Mouse (Mus musculus) adrenal gland, postnatal 36 days (tissue): ENCODE results near the gene Zfp619. TPM values are rescaled to one million over a fixed set of nuclear protein-coding genes. Genes with fewer than 3 reads are reported as not detected.
A peak's percentile ranks its signal among the peaks of the same experiment; 100 is the strongest.
"Not testable (repeated sequence)": the region's sequence is repeated elsewhere in the genome, so short reads cannot be mapped to it uniquely, and the experiment has no call there.

Experiments used
- DNase-seq, 2 experiments: peaks; one replicate each; pipeline ENCODE4 v3.0.0; 2021; ENCODE audit warnings: mixed read lengths in 1 of 2
- total RNA-seq, 2 experiments: library from RNA; stranded (reverse); gene quantifications; 2 replicates each; pipeline ENCODE4 v1.2.3; 2021

Zfp619 gene
- total RNA-seq, 2 experiments from 2014 or later, result 2.3 to 2.6 TPM

- DNase-seq, result peak; percentile 27 to 37
Observed at GRCm38 (mm10) chr7:39588471-39589041, 71.0 kb downstream of the Zfp619 start.

- not testable (repeated sequence) for DNase-seq
Observed at GRCm38 (mm10) chr7:39589044-39589443, 71.5 kb downstream of the Zfp619 start.

Other genes starting within 250 kb of the Zfp619 start
- gene Gm5114, start 104.6 kb upstream of the Zfp619 start, total RNA-seq, result not detected